Mouse (Mus musculus) ES-E14 (cell line): ENCODE measurements at regions not wholly inside any gene's neighbourhood (a gene's known extent, or its start where the extent isn't known, plus 50 kb on each side); places are given as distances from the start of the nearest gene placed in this dataset.

ENCODE experiments used
- CHD2 ChIP-seq: IDR thresholded peaks from 2 replicates; pipeline ENCODE4 v1.6.1; 2014; ENCODE audit warnings: mild to moderate bottlenecking, low read depth, low read length, inconsistent platforms
- HCFC1 ChIP-seq: IDR thresholded peaks from 2 replicates; pipeline ENCODE4 v1.6.1; 2012; ENCODE audit warnings: low read length, inconsistent platforms, borderline replicate concordance; ENCODE audit not compliant: insufficient read depth
- ZC3H11A ChIP-seq: IDR thresholded peaks from 2 replicates; pipeline ENCODE4 v1.6.1; 2012; ENCODE audit warnings: low read depth, mild to moderate bottlenecking, inconsistent platforms, low read length, borderline replicate concordance

DNA sequence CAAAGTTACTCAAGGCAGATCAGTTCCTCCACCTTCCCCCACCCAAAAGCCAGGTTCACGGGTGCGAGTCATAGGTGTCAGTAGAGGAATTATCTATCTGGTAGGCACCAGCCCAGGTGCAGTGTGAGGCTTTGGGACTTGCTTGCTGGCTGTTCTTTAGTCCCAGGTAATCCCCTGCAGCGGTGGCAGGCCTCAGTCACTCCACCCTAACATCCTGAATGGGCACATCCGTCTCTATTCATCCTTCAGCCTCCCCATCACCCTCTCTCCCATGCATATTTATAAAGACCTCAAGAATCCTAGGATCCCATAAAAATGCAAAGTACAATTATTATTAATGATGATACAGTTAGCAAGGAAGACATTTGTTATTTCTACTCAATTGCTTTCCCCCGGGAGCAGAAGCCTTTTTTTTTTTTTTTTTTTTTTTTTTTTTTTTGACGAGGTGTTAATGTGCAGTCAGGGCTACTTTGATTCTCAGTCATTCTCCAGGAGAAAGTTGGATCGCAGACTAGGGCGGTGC lies 389.1 kb downstream of the Sorl1 start:
- TF ChIP-seq CHD2 (no peak), ZC3H11A (no peak), HCFC1 (no peak)
